Mouse (Mus musculus): Measurements from ENCODE around the gene B4galt2. TPM values are rescaled to one million over a fixed set of nuclear protein-coding genes. Genes with fewer than 3 reads are reported as not detected.

Gene B4galt2
- polyA plus RNA-seq, 1 experiment from 2014 or later, result 24.9 TPM

DNA sequence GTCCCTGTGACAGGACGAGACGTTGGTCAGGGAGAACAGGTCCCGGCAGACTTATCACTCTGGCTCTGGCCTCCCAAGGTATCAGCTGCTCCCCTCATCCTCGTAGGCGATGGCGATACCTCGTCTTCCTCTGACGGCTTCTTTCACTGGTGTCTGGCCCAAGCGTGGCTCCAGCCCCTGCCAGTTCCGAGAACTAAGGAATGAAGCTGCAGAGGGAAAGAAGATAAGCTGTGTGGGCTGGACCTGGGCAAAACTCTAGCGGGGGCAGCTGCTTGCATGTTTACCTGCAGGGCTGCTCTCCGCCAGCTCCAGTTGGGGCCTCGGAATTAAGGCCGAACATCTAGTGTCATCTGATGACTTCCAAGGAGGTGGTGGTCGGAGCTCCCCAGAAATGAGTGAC, 6.2 kb upstream of the B4galt2 start:
- Histone ChIP-seq H3K4me1 (ENCODE audit: control insufficient read depth, insufficient read depth, low read length) (no peaks in the 10 kb centered on the region), H3K27ac (replicated peaks; ENCODE audit: low read depth, low read length) (no peak overlapping the region), H3K4me2 (ENCODE audit: low read depth, low read length) (no peak overlapping the region), H3K27me3 (ENCODE audit: control insufficient read depth, insufficient read depth, low read length) (no peaks in the 10 kb centered on the region), H3K9ac (replicated peaks; ENCODE audit: low read length) (no peak overlapping the region), H3K4me3 (ENCODE audit: low read depth, low read length) (no peak overlapping the region), H3K9me3 (replicated peaks; ENCODE audit: control insufficient read depth, low read length) (no peaks in the 10 kb centered on the region), H3K36me3 (replicated peaks; ENCODE audit: control insufficient read depth, insufficient read depth, low read depth, low read length) (no peaks in the 10 kb centered on the region; the same call in 1 of the 2 replicates)
- ATAC-seq (replicated peaks; ENCODE audit: insufficient number of reproducible peaks, low FRiP score, low TSS enrichment, low read depth) (no peak), DNase-seq (ENCODE audit: low spot score) (no peak)
- 91% methylated on average over 15 of the region's 15 CpGs for WGBS

DNA sequence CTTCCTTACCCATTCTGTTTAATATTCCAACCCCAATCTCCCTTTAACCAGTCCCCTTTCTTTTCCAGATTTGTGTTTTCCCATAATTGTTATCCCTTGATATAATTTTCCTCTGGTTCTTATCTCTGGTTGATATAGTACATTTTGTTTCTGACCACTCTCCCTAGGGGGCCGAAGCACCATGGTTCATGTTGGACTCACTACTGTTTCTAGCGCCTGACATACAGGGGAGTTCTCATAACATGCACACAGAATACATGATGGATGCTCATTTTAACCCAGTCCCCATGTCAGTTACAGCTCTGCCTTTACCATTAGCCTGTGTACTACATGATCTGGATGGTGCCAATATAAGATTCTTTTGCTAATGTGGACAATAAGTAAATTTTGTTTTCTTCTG, 4.6 kb upstream of the B4galt2 start:
- 76% methylated on average over 2 of the region's 2 CpGs for WGBS
- no peak overlapping the region for H3K9ac ChIP-seq (replicated peaks; ENCODE audit: low read length)
- DNase-seq (ENCODE audit: low spot score) (no peak), ATAC-seq (replicated peaks; ENCODE audit: insufficient number of reproducible peaks, low FRiP score, low TSS enrichment, low read depth) (no peak)
- no peaks in the 10 kb centered on the region for H3K9me3 ChIP-seq (replicated peaks; ENCODE audit: control insufficient read depth, low read length)
- no peaks in the 10 kb centered on the region for H3K4me1 ChIP-seq (ENCODE audit: control insufficient read depth, insufficient read depth, low read length)
- no peaks in the 10 kb centered on the region for H3K27me3 ChIP-seq (ENCODE audit: control insufficient read depth, insufficient read depth, low read length)
- no peaks in the 10 kb centered on the region; the same call in 1 of the 2 replicates for H3K36me3 ChIP-seq (replicated peaks; ENCODE audit: control insufficient read depth, insufficient read depth, low read depth, low read length)
- no peak overlapping the region; the same call in 1 of the 2 replicates for H3K4me3 ChIP-seq (ENCODE audit: low read depth, low read length)
- no peak overlapping the region for H3K27ac ChIP-seq (replicated peaks; ENCODE audit: low read depth, low read length)
- H3K4me2 ChIP-seq (ENCODE audit: low read depth, low read length), result no peak overlapping the region; the same call in 1 of the 2 replicates

DNA sequence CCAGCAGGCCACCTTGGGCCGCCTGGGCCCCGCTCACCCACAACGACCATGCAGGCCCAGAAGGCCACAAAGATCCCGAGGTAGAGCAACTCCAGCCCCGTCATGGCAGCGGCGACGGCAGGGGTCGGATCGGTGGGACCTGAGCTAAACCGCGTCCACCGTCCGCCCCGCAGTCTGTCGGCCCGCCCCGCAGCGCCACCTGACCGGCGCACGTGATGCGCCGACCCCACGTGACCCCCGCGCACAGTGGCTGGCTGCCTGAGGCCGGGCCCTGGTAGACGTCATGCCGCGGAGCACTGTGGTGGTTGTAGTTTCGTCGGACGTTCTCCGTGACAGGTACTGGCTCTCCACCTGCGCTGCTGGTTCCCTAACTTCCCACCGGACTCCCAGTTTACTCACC, 3.8 kb upstream of the B4galt2 start, which contains the start of gene Atp6v0b:
Gene Atp6v0b (minus strand): TSS at position 201 of the 400 bp plus-strand sequence.
- 0% methylated on average over 37 of the region's 37 CpGs for WGBS
- H3K27me3 ChIP-seq (ENCODE audit: control insufficient read depth, insufficient read depth, low read length), result no peaks in the 10 kb centered on the region
- no peak within 1 kb of the TSS for H3K27ac ChIP-seq (replicated peaks; ENCODE audit: low read depth, low read length)
- peak within 1 kb of the TSS; percentile 96 for H3K4me3 ChIP-seq (ENCODE audit: low read depth, low read length)
- H3K4me1 ChIP-seq (ENCODE audit: control insufficient read depth, insufficient read depth, low read length), result no peaks in the 10 kb centered on the region
- DNase-seq (ENCODE audit: low spot score) (peak; percentile 93), ATAC-seq (replicated peaks; ENCODE audit: insufficient number of reproducible peaks, low FRiP score, low TSS enrichment, low read depth) (peak; percentile 83)
- H3K36me3 ChIP-seq (replicated peaks; ENCODE audit: control insufficient read depth, insufficient read depth, low read depth, low read length), result no peaks in the 10 kb centered on the region; the same call in 1 of the 2 replicates
- H3K9me3 ChIP-seq (replicated peaks; ENCODE audit: control insufficient read depth, low read length), result no peaks in the 10 kb centered on the region
- H3K9ac ChIP-seq (replicated peaks; ENCODE audit: low read length), result peak within 1 kb of the TSS; percentile 73
- H3K4me2 ChIP-seq (ENCODE audit: low read depth, low read length), result peak within 1 kb of the TSS; percentile 85

DNA sequence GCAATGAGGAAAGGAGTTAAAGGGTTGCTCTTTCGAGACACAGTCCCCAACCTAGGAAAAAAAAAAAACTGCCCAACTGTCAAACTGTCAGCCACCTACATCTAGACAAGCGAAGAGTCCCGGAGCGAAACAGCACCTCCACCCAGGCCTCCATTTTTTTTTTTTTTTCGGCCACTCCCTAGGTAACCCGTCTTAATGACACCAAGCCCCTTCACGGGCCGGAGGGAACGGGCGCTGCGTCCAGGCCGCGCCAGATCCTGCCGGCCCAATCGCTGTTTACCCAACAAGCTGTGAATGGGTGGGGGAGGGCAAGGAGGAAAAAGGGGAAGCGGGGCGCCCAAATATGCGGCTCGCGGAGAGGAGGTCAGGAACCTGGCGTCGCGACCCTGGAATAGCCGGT, 3.4 kb upstream of the B4galt2 start:
- Histone ChIP-seq H3K4me3 (ENCODE audit: low read depth, low read length) (peak overlapping the region; percentile 96), H3K9ac (replicated peaks; ENCODE audit: low read length) (peak overlapping the region; percentile 73), H3K27ac (replicated peaks; ENCODE audit: low read depth, low read length) (no peak overlapping the region), H3K4me1 (ENCODE audit: control insufficient read depth, insufficient read depth, low read length) (no peaks in the 10 kb centered on the region), H3K36me3 (replicated peaks; ENCODE audit: control insufficient read depth, insufficient read depth, low read depth, low read length) (no peaks in the 10 kb centered on the region; the same call in 1 of the 2 replicates), H3K9me3 (replicated peaks; ENCODE audit: control insufficient read depth, low read length) (no peaks in the 10 kb centered on the region), H3K27me3 (ENCODE audit: control insufficient read depth, insufficient read depth, low read length) (no peaks in the 10 kb centered on the region), H3K4me2 (ENCODE audit: low read depth, low read length) (peak overlapping the region; percentile 85)
- DNase-seq (ENCODE audit: low spot score) (no peak), ATAC-seq (replicated peaks; ENCODE audit: insufficient number of reproducible peaks, low FRiP score, low TSS enrichment, low read depth) (no peak)
- 4% methylated on average over 23 of the region's 24 CpGs for WGBS

DNA sequence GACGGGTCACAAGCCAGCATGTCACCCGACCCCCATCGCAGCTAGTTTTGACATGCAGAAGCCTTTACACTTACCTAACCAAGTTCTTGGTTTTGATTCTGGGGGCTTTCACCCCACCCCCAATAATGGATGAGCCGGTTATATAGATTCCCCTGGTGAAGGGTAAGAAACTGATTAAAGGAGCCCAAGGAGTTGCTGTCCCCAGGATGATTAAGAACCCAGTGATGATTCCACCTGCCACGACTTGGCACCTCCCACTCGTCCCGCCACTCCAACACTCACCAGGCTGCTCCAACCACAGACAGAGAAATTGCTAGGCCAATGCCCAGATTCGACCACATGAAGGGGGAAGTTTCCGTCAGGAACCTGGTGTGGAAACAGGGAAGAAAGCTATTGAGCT, 2.7 kb upstream of the B4galt2 start:
- Histone ChIP-seq H3K36me3 (replicated peaks; ENCODE audit: control insufficient read depth, insufficient read depth, low read depth, low read length) (no peaks in the 10 kb centered on the region; the same call in 1 of the 2 replicates), H3K27me3 (ENCODE audit: control insufficient read depth, insufficient read depth, low read length) (no peaks in the 10 kb centered on the region), H3K9ac (replicated peaks; ENCODE audit: low read length) (no peak overlapping the region), H3K4me3 (ENCODE audit: low read depth, low read length) (no peak overlapping the region), H3K4me1 (ENCODE audit: control insufficient read depth, insufficient read depth, low read length) (no peaks in the 10 kb centered on the region), H3K27ac (replicated peaks; ENCODE audit: low read depth, low read length) (no peak overlapping the region), H3K9me3 (replicated peaks; ENCODE audit: control insufficient read depth, low read length) (no peaks in the 10 kb centered on the region), H3K4me2 (ENCODE audit: low read depth, low read length) (no peak overlapping the region; the same call in 1 of the 2 replicates)
- ATAC-seq (replicated peaks; ENCODE audit: insufficient number of reproducible peaks, low FRiP score, low TSS enrichment, low read depth), result no peak
- WGBS, result 76% methylated on average over 9 of the region's 9 CpGs
- DNase-seq (ENCODE audit: low spot score), result no peak

DNA sequence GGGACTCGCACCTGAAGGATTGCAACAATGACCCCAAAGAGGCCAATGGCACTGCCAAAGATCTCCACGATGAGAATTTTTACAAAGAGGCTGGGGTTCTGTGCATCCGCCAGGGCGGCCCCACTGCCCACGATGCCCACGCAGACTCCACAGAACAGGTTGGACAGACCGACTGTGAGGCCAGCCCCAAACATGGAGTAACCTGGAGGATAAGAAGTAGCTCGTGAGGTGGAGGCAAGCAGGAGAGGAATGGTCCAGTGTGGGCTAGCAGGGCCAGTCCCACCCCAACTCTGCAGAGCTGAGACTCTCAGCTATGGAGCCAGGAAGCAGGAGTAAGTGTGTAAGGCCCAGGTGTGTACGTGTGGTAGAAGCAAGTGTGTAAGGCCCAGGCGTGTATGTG, 1.8 kb upstream of the B4galt2 start:
- ATAC-seq (replicated peaks; ENCODE audit: insufficient number of reproducible peaks, low FRiP score, low TSS enrichment, low read depth) (no peak), DNase-seq (ENCODE audit: low spot score) (no peak)
- Histone ChIP-seq H3K9ac (replicated peaks; ENCODE audit: low read length) (no peak overlapping the region), H3K4me3 (ENCODE audit: low read depth, low read length) (no peak overlapping the region), H3K4me2 (ENCODE audit: low read depth, low read length) (no peak overlapping the region), H3K27ac (replicated peaks; ENCODE audit: low read depth, low read length) (no peak overlapping the region), H3K36me3 (replicated peaks; ENCODE audit: control insufficient read depth, insufficient read depth, low read depth, low read length) (peaks cover 2% of the 10 kb centered on the region), H3K4me1 (ENCODE audit: control insufficient read depth, insufficient read depth, low read length) (no peaks in the 10 kb centered on the region), H3K27me3 (ENCODE audit: control insufficient read depth, insufficient read depth, low read length) (no peaks in the 10 kb centered on the region), H3K9me3 (replicated peaks; ENCODE audit: control insufficient read depth, low read length) (no peaks in the 10 kb centered on the region)
- WGBS, result 93% methylated on average over 10 of the region's 10 CpGs

DNA sequence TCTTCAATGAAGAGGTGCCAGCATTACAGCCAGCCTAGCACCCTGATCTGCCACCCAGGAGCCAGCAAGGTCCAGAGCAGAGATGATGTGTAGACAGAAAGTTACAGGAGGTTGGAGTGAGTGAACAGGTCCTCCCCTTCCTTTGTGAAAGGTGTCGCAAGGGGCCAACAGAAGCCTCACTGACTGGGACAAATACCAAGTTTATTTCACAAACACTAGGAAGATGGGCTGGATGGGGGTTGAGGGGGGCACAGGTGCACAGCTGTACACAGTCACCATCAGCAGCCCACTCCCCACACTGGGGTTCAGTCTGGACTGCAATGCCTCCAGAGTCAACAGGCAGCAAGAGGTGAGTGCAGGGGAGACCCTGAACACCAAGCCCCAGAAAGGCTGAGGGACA, 859 bp upstream of the B4galt2 start:
- DNase-seq (ENCODE audit: low spot score) (no peak), ATAC-seq (replicated peaks; ENCODE audit: insufficient number of reproducible peaks, low FRiP score, low TSS enrichment, low read depth) (no peak)
- Histone ChIP-seq H3K9me3 (replicated peaks; ENCODE audit: control insufficient read depth, low read length) (no peaks in the 10 kb centered on the region), H3K27ac (replicated peaks; ENCODE audit: low read depth, low read length) (no peak overlapping the region), H3K27me3 (ENCODE audit: control insufficient read depth, insufficient read depth, low read length) (no peaks in the 10 kb centered on the region), H3K4me2 (ENCODE audit: low read depth, low read length) (no peak overlapping the region), H3K4me1 (ENCODE audit: control insufficient read depth, insufficient read depth, low read length) (no peaks in the 10 kb centered on the region), H3K9ac (replicated peaks; ENCODE audit: low read length) (no peak overlapping the region; the same call in 1 of the 2 replicates), H3K36me3 (replicated peaks; ENCODE audit: control insufficient read depth, insufficient read depth, low read depth, low read length) (peaks cover 2% of the 10 kb centered on the region), H3K4me3 (ENCODE audit: low read depth, low read length) (no peak overlapping the region)
- WGBS, result 100% methylated on average over 1 of the region's 1 CpGs

DNA sequence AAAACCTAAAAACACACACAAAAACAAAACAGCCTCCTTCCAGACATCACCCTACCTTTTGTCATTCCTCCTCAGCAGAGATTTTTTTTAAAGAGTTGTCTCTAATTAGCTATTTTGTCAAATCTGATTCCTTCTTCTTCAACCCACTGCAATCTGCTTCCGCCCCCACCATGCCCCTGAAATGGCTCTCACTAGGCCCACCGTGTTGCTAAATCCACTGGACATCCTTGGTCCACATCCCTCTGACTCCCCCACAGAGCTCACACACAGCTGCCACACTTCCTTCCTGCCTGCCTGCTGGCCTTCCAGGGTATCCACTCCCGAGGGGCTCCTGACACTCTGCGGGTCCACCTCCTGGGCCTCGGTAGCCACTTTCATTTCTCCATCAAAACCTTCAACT, 4.6 kb downstream of the B4galt2 start:
- no peak overlapping the region for H3K27ac ChIP-seq (replicated peaks; ENCODE audit: low read depth, low read length)
- H3K27me3 ChIP-seq (ENCODE audit: control insufficient read depth, insufficient read depth, low read length), result no peaks in the 10 kb centered on the region
- no peak overlapping the region for H3K9ac ChIP-seq (replicated peaks; ENCODE audit: low read length)
- H3K9me3 ChIP-seq (replicated peaks; ENCODE audit: control insufficient read depth, low read length), result no peaks in the 10 kb centered on the region
- 81% methylated on average over 5 of the region's 5 CpGs for WGBS
- DNase-seq (ENCODE audit: low spot score), result no peak
- ATAC-seq (replicated peaks; ENCODE audit: insufficient number of reproducible peaks, low FRiP score, low TSS enrichment, low read depth), result no peak
- H3K4me1 ChIP-seq (ENCODE audit: control insufficient read depth, insufficient read depth, low read length), result no peaks in the 10 kb centered on the region
- peaks cover 2% of the 10 kb centered on the region for H3K36me3 ChIP-seq (replicated peaks; ENCODE audit: control insufficient read depth, insufficient read depth, low read depth, low read length)
- H3K4me2 ChIP-seq (ENCODE audit: low read depth, low read length), result no peak overlapping the region
- no peak overlapping the region for H3K4me3 ChIP-seq (ENCODE audit: low read depth, low read length)

All from embryonic facial prominence, embryonic 11.5 days (tissue).